Mouse (Mus musculus) MEL (cell line): ENCODE data around the gene Filip1l. TPM values are rescaled to one million over a fixed set of nuclear protein-coding genes. Genes with fewer than 3 reads are reported as not detected.

ENCODE experiments used
- DNase-seq: peaks from one replicate; pipeline ENCODE4 v3.0.0; 2011; ENCODE audit warnings: low read depth, low spot score
- H3K27ac ChIP-seq: 2 replicates; pipeline ENCODE4 v1.5.1; 2012; ENCODE audit warnings: low read depth, mild to moderate bottlenecking, control low read depth, low read length, moderate library complexity; ENCODE audit not compliant: control insufficient read depth
- H3K27me3 ChIP-seq, 2 experiments: fragments of 150-350 bp in 1 of 2; sonication (generic) in 1 of 2; 2 replicates each; pipeline ENCODE4 v1.6.1; 2012; ENCODE audit warnings: low read length in 2 of 2, mild to moderate bottlenecking in 2 of 2, improper control_type of control experiment in 1 of 2, moderate library complexity in 1 of 2; ENCODE audit not compliant: insufficient read depth in 2 of 2, control insufficient read depth in 1 of 2
- H3K36me3 ChIP-seq, 2 experiments: 2 replicates each; pipeline ENCODE4 v1.6.1; 2012 to 2014; ENCODE audit warnings: low read length in 2 of 2, improper control_type of control experiment in 1 of 2, inconsistent platforms in 1 of 2, mild to moderate bottlenecking in 1 of 2; ENCODE audit not compliant: insufficient read depth in 2 of 2, control insufficient read depth in 1 of 2
- H3K4me1 ChIP-seq, 2 experiments: fragments of 150-350 bp in 1 of 2; sonication (generic) in 1 of 2; 2 replicates each; pipeline ENCODE4 v1.6.1; 2012; ENCODE audit warnings: low read length in 2 of 2, improper control_type of control experiment in 1 of 2, mild to moderate bottlenecking in 1 of 2; ENCODE audit not compliant: insufficient read depth in 2 of 2, control insufficient read depth in 1 of 2
- H3K4me3 ChIP-seq, 2 experiments: fragments of 150-350 bp in 1 of 2; sonication (generic) in 1 of 2; 2 replicates each; pipeline ENCODE4 v1.5.1; 2012; ENCODE audit warnings: low read depth in 2 of 2, low read length in 2 of 2, mild to moderate bottlenecking in 2 of 2, moderate library complexity in 2 of 2, control low read depth in 1 of 2, improper control_type of control experiment in 1 of 2; ENCODE audit not compliant: control insufficient read depth in 1 of 2, insufficient read depth in 1 of 2
- H3K79me2 ChIP-seq: 2 replicates; pipeline ENCODE4 v1.6.1; 2012; ENCODE audit warnings: mild to moderate bottlenecking, low read length, moderate library complexity; ENCODE audit not compliant: control insufficient read depth, poor library complexity, insufficient read depth
- H3K9ac ChIP-seq: 2 replicates; pipeline ENCODE4 v1.6.1; 2012; ENCODE audit warnings: low read depth, mild to moderate bottlenecking, control low read depth, low read length, moderate library complexity; ENCODE audit not compliant: control insufficient read depth, poor library complexity, severe bottlenecking
- H3K9me3 ChIP-seq: fragments of 150-350 bp; sonication (generic); replicated peaks from 2 replicates; pipeline ENCODE4 v1.6.1; 2012; ENCODE audit warnings: mild to moderate bottlenecking, low read length, improper control_type of control experiment, moderate library complexity; ENCODE audit not compliant: insufficient read depth
- CTCF ChIP-seq, 3 experiments: IDR thresholded peaks in 2 of 3; conservative IDR thresholded peaks in 1 of 3; 2 replicates each; pipeline ENCODE4 v1.5.1; 2011 to 2012; ENCODE audit warnings: low read length in 3 of 3, low read depth in 2 of 3, mild to moderate bottlenecking in 2 of 3, improper control_type of control experiment in 1 of 3, inconsistent platforms in 1 of 3, mixed read lengths in 1 of 3, moderate library complexity in 1 of 3; ENCODE audit not compliant: control insufficient read depth in 1 of 3, insufficient read depth in 1 of 3, poor library complexity in 1 of 3, severe bottlenecking in 1 of 3
- ELF1 ChIP-seq: IDR thresholded peaks from 2 replicates; pipeline ENCODE4 v1.6.1; 2014; ENCODE audit warnings: low read depth, mild to moderate bottlenecking, inconsistent platforms, low read length, improper control_type of control experiment, moderate library complexity
- EP300 ChIP-seq, 2 experiments: IDR thresholded peaks; 2 replicates each; pipeline ENCODE4 v1.6.1; 2011; ENCODE audit warnings: improper control_type of control experiment in 2 of 2, low read length in 2 of 2, low read depth in 1 of 2, mild to moderate bottlenecking in 1 of 2
- GATA1 ChIP-seq: IDR thresholded peaks from 2 replicates; pipeline ENCODE4 v1.6.1; 2011; ENCODE audit warnings: low read depth, low read length, improper control_type of control experiment
- MXI1 ChIP-seq: IDR thresholded peaks from 2 replicates; pipeline ENCODE4 v1.6.1; 2011; ENCODE audit warnings: mild to moderate bottlenecking, low read depth, low read length, improper control_type of control experiment
- MYB ChIP-seq: IDR thresholded peaks from 2 replicates; pipeline ENCODE4 v1.6.1; 2011; ENCODE audit warnings: mild to moderate bottlenecking, low read depth, low read length, improper control_type of control experiment
- NELFE ChIP-seq: IDR thresholded peaks from 2 replicates; pipeline ENCODE4 v1.6.1; 2011; ENCODE audit warnings: low read depth, low read length, improper control_type of control experiment
- POLR2AphosphoS2 ChIP-seq: IDR thresholded peaks from 2 replicates; pipeline ENCODE4 v1.6.1; 2011; ENCODE audit warnings: low read length, improper control_type of control experiment
- RCOR1 ChIP-seq: IDR thresholded peaks from 2 replicates; pipeline ENCODE4 v1.6.1; 2012; ENCODE audit warnings: low read depth, mild to moderate bottlenecking, inconsistent platforms, low read length, improper control_type of control experiment
- SMC3 ChIP-seq: IDR thresholded peaks from 2 replicates; pipeline ENCODE4 v1.6.1; 2011; ENCODE audit warnings: low read depth, low read length, improper control_type of control experiment
- UBTF ChIP-seq: IDR thresholded peaks from 2 replicates; pipeline ENCODE4 v1.6.1; 2012; ENCODE audit warnings: low read depth, mild to moderate bottlenecking, inconsistent platforms, low read length, improper control_type of control experiment, moderate library complexity, borderline replicate concordance; ENCODE audit not compliant: insufficient read depth
- USF2 ChIP-seq, 2 experiments: IDR thresholded peaks; 2 replicates each; pipeline ENCODE4 v1.6.1; 2011 to 2012; ENCODE audit warnings: improper control_type of control experiment in 2 of 2, low read length in 2 of 2, borderline replicate concordance in 1 of 2, inconsistent platforms in 1 of 2, low read depth in 1 of 2, mild to moderate bottlenecking in 1 of 2; ENCODE audit not compliant: insufficient read depth in 1 of 2
- polyA plus RNA-seq, 2 experiments: library from polyadenylated mRNA; stranded (reverse) in 1 of 2; unstranded in 1 of 2; fragments of >175 nt in 1 of 2; fragments of >200 nt in 1 of 2; gene quantifications; 2 replicates each; pipeline versions ENCODE4 v1.2.1 to v1.2.4; 2012; ENCODE audit warnings: low replicate concordance in 2 of 2, low read depth in 1 of 2; ENCODE audit not compliant: insufficient read length in 2 of 2, insufficient read depth in 1 of 2, missing spikeins in 1 of 2
- total RNA-seq: library from RNA; depleted of rRNA; stranded (reverse); fragments of 300-350 nt; gene quantifications from 2 replicates; pipeline ENCODE4 v1.2.3, GENCODE M21; 2012

Gene Filip1l
- total and polyA plus RNA-seq, 3 experiments, result 0.27 to 1.8 TPM; not detected in 1

DNA sequence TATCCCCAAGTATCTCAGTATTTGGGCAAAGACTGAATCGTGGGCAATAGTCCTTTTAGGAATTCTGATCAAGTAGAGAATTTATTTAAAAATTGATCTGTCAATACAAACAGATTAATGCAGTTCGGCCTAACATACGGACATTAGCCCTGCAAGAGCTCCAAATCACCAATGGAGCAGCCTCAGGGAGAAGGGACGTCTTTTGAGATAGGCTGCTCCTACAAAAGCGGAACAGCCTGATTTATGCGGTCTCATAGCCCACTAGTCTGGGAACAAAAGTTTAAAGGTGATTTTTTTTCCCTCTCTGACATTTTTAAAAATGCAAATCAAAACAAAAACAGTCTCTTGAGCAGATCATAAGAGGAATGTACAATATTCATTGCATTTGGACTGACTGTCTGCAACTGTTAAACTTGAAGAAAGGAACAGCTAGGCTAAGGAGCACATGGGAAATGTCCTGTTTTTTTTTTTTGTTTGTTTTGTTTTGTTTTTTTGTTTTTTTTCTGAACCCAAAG lies 202.1 kb downstream of the Filip1l start:
- peaks cover 0 to 2% of the 10 kb centered on the region in 2 experiments; a peak in 1 of 4 replicates for H3K4me1 ChIP-seq
- H3K27ac ChIP-seq, result no peak overlapping the region
- peaks cover 0 to 5% of the 10 kb centered on the region in 2 experiments; a peak in 2 of 4 replicates for H3K36me3 ChIP-seq
- no peaks in the 10 kb centered on the region for H3K9me3 ChIP-seq
- no peaks in the 10 kb centered on the region; the same call in 1 of the 2 replicates for H3K79me2 ChIP-seq
- no peak overlapping the region for H3K4me3 ChIP-seq
- H3K27me3 ChIP-seq, result no peaks in the 10 kb centered on the region
- TF ChIP-seq RCOR1 (no peak), GATA1 (no peak), EP300 (IDR thresholded peaks at IDR 0.05; ENCODE audit: low read depth in 1 of 2, low read length in 2 of 2) (no peak), SMC3 (no peak)
- no peak overlapping the region for H3K9ac ChIP-seq
- no peak for DNase-seq

- Histone ChIP-seq H3K4me3 (no peak overlapping the region), H3K27ac (no peak overlapping the region), H3K36me3 (peaks cover 0 to 3% of the 10 kb centered on the region in 2 experiments; a peak in 2 of 4 replicates), H3K4me1 (peaks cover 0 to 3% of the 10 kb centered on the region in 2 experiments; a peak in 1 of 4 replicates), H3K9me3 (no peaks in the 10 kb centered on the region), H3K9ac (no peak overlapping the region), H3K79me2 (no peaks in the 10 kb centered on the region; the same call in 1 of the 2 replicates), H3K27me3 (no peaks in the 10 kb centered on the region)
- TF ChIP-seq NELFE (no peak), USF2 (IDR thresholded peaks at IDR 0.05; ENCODE audit: borderline replicate concordance in 1 of 2, insufficient read depth in 1 of 2, low read depth in 1 of 2, low read length in 2 of 2) (no peak), POLR2AphosphoS2 (no peak), UBTF (no peak)
- no peak for DNase-seq
These were observed 202.8 kb downstream of the Filip1l start for GRCm38 (mm10) chr16:57555667-57556066.

DNA sequence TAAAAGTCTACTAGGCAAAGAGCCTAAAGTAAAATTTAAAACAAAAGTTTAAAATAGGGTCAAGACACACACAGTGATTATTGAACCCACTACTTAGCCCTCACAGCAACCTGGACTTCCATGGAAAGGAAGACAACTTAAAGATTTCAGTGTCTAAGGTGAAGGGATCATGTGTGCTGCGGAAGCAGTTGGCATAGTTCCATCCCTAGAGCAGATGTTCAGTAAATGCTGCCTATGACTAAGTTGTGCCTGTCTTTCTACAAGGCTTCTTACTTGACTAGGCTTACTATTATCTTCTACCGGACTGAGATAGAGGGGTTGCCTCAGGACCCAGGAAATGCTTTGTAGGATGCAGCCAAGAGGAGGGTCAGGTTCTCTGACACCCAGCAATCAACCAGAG lies 203.4 kb downstream of the Filip1l start:
- Histone ChIP-seq H3K79me2 (no peaks in the 10 kb centered on the region; the same call in 1 of the 2 replicates), H3K9me3 (no peaks in the 10 kb centered on the region), H3K36me3 (no peaks in the 10 kb centered on the region; a peak in 2 of 4 replicates), H3K27me3 (no peaks in the 10 kb centered on the region), H3K9ac (no peak overlapping the region), H3K4me1 (peaks cover 0 to 3% of the 10 kb centered on the region in 2 experiments; a peak in 1 of 4 replicates), H3K4me3 (no peak overlapping the region)
- DNase-seq, result no peak
- TF ChIP-seq CTCF (IDR thresholded peaks at IDR 0.05 in 2 of 3, conservative IDR thresholded peaks at IDR 0.05 in 1 of 3; ENCODE audit: control insufficient read depth in 1 of 3, insufficient read depth in 1 of 3, low read depth in 2 of 3, low read length in 3 of 3, poor library complexity in 1 of 3, severe bottlenecking in 1 of 3), result no peak
- TF ChIP-seq MXI1, result no peak
- no peak for TF ChIP-seq SMC3
- no peak for TF ChIP-seq ELF1
- no peak for TF ChIP-seq USF2 (IDR thresholded peaks at IDR 0.05; ENCODE audit: borderline replicate concordance in 1 of 2, insufficient read depth in 1 of 2, low read depth in 1 of 2, low read length in 2 of 2)
- TF ChIP-seq MYB, result no peak
- TF ChIP-seq, all 39 proteins: peak for 0
- no peak overlapping the region for H3K27ac ChIP-seq
